Mouse (Mus musculus) embryonic facial prominence, embryonic 14.5 days (tissue): ENCODE measurements around the gene Tmem229b. TPM values are rescaled to one million over a fixed set of nuclear protein-coding genes. Genes with fewer than 3 reads are reported as not detected.
"Not testable (repeated sequence)": the region's sequence is repeated elsewhere in the genome, so short reads cannot be mapped to it uniquely, and the experiment has no call there.

Experiments
- ATAC-seq: fragments of 200-750 bp; cut with Nextera tagmentation; 2 replicates; pipeline ENCODE4 v1.8.0; 2017; ENCODE audit warnings: low read depth, moderate number of reproducible peaks, moderate TSS enrichment
- DNase-seq: peaks from one replicate; pipeline ENCODE4 v3.0.0-alpha.2; 2015; ENCODE audit warnings: low spot score
- H3K27ac ChIP-seq: fragments of 300-500 bp; sonication (generic); replicated peaks from 2 replicates; pipeline ENCODE4 v1.5.1; 2014; ENCODE audit warnings: low read depth, mild to moderate bottlenecking, low read length, moderate library complexity
- H3K27me3 ChIP-seq: fragments of 300-500 bp; sonication (generic); replicated peaks from 2 replicates; pipeline ENCODE4 v1.6.1; 2014; ENCODE audit warnings: low read length; ENCODE audit not compliant: control insufficient read depth, insufficient read depth
- H3K36me3 ChIP-seq: fragments of 300-500 bp; sonication (generic); 2 replicates; pipeline ENCODE4 v1.6.1; 2014; ENCODE audit warnings: low read length, mixed read lengths; ENCODE audit not compliant: control insufficient read depth, insufficient read depth
- H3K4me1 ChIP-seq: fragments of 300-500 bp; sonication (generic); 2 replicates; pipeline ENCODE4 v1.6.1; 2014; ENCODE audit warnings: antibody characterized with exemption, low read length; ENCODE audit not compliant: control insufficient read depth, insufficient read depth
- H3K4me2 ChIP-seq: fragments of 300-500 bp; sonication (generic); 2 replicates; pipeline ENCODE4 v1.6.1; 2014; ENCODE audit warnings: low read depth, mild to moderate bottlenecking, low read length, moderate library complexity, mixed read lengths
- H3K4me3 ChIP-seq: fragments of 300-500 bp; sonication (generic); 2 replicates; pipeline ENCODE4 v1.5.1; 2014; ENCODE audit warnings: low read depth, mild to moderate bottlenecking, low read length
- H3K9ac ChIP-seq: fragments of 300-500 bp; sonication (generic); 2 replicates; pipeline ENCODE4 v1.6.1; 2014; ENCODE audit warnings: low read depth, mild to moderate bottlenecking, low read length, moderate library complexity, mixed read lengths
- H3K9me3 ChIP-seq: fragments of 300-500 bp; sonication (generic); 2 replicates; pipeline ENCODE4 v1.6.1; 2016; ENCODE audit warnings: low read length; ENCODE audit not compliant: control insufficient read depth
- WGBS: fragments of 180-500 bp; shearing (Covaris S2); extraction: QIAGEN DNeasy Blood & Tissue Kit; methylation state at CpG from one replicate; pipeline ENCODE4 v1.1.7; 2014; 5-methylcytosine and 5-hydroxymethylcytosine counted together
- polyA plus RNA-seq: library from polyadenylated mRNA; unstranded; fragments of >200 nt; fragmentation: Nextera tagmentation; extraction: Ambion mirVana; gene quantifications from 2 replicates; pipeline ENCODE4 v1.2.1, GENCODE M21; 2014

Gene Tmem229b
- polyA plus RNA-seq, 1 experiment from 2014 or later, result 8.1 TPM

DNA sequence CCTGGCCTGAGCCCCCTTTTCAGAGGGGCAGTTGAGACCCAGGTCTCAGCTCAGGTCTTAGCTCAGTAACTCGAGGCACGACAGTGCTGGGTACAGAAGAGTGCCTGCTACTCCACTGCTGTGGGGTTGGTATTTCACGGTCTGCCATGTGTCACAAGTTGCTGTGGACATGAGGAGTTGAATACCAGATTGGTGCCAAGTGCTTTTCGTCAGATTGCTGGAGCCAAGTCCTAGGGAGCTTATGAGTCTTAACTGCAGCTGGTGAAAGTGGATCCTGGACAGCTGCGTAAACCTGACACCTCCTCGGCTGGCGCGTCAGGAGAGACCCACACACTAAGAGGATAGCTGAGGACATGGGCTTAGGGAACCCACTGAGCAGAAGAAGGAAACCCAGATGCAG lies 37.2 kb upstream of the Tmem229b start:
- ATAC-seq (peak; percentile 94), DNase-seq (peak; percentile 89)
- Histone ChIP-seq H3K4me1 (no peaks in the 10 kb centered on the region), H3K4me3 (no peak overlapping the region), H3K27me3 (no peaks in the 10 kb centered on the region), H3K27ac (no peak overlapping the region), H3K9me3 (0 out of 2 replicates have a peak, but pooled peaks cover 3% of the 10 kb centered on the region), H3K36me3 (no peaks in the 10 kb centered on the region), H3K9ac (no peak overlapping the region), H3K4me2 (no peak overlapping the region)
- WGBS, result 54% methylated on average over 8 of the region's 8 CpGs

- ATAC-seq, result no peak
- Histone ChIP-seq H3K9ac (no peak overlapping the region), H3K36me3 (no peaks in the 10 kb centered on the region), H3K4me3 (no peak overlapping the region), H3K27ac (no peak overlapping the region), H3K9me3 (0 out of 2 replicates have a peak, but pooled peaks cover 3% of the 10 kb centered on the region), H3K27me3 (no peaks in the 10 kb centered on the region), H3K4me1 (no peaks in the 10 kb centered on the region), H3K4me2 (no peak overlapping the region)
- DNase-seq, result no peak
Measured at GRCm38 (mm10) chr12:79041436-79041835, 34.0 kb upstream of the Tmem229b start.

- Histone ChIP-seq H3K9ac (no peak overlapping the region), H3K27me3 (no peaks in the 10 kb centered on the region), H3K4me1 (no peaks in the 10 kb centered on the region), H3K27ac (no peak overlapping the region), H3K9me3 (no peaks in the 10 kb centered on the region), H3K4me3 (no peak overlapping the region), H3K36me3 (no peaks in the 10 kb centered on the region), H3K4me2 (no peak overlapping the region)
- WGBS, result 83% methylated on average over 11 of the region's 11 CpGs
- no peak for DNase-seq
- ATAC-seq, result no peak
Measured at GRCm38 (mm10) chr12:79040201-79040827, 32.9 kb upstream of the Tmem229b start.

GRCm38 (mm10) chr12:79039708-79040107 lies 32.3 kb upstream of the Tmem229b start:
- no peak for DNase-seq
- Histone ChIP-seq H3K4me3 (no peak overlapping the region), H3K9me3 (no peaks in the 10 kb centered on the region), H3K4me2 (no peak overlapping the region), H3K27ac (no peak overlapping the region), H3K36me3 (no peaks in the 10 kb centered on the region), H3K9ac (no peak overlapping the region), H3K4me1 (no peaks in the 10 kb centered on the region), H3K27me3 (no peaks in the 10 kb centered on the region)
- WGBS, result 72% methylated on average over 8 of the region's 8 CpGs
- no peak for ATAC-seq

DNA sequence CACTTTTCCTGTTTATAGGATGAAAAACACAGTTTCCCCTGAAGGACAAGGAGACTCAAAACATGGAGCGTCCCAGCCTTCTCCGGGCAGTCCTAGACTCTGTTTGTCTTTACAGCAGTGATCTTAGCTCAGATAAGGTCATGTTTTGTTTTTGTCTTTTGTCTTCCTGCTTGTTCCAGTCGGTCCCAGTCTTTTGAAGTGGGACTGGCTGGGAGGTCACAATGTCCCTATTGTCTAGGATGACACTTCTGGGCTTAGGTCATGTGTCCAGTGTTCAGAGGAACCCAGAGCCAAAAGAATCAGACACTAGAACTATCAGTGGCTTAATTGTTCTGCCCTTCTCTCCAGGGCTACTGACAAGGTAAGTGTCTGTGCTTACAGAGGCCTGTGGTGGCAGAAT lies 27.9 kb upstream of the Tmem229b start:
- ATAC-seq (no peak), DNase-seq (no peak)
- 27% methylated on average over 3 of the region's 3 CpGs for WGBS

DNA sequence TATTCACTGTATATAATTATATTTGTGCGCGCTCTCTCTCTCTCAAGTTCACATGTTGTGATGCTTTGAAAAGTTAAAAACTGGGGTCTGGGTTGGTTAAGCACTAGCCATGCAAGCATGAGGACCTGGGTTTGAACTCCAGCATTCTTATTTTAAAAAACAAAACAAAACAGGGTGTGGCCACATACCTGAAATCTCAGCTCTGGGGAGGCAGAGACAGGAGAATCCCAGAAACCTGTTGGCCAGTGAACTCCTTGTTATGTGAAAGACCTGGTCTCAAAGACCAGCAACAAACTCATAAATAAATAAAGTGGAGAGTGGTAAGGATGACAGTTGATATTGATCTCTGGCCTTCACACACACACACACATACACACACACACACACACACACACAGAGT lies 26.9 kb upstream of the Tmem229b start:
- Histone ChIP-seq H3K27ac (no peak overlapping the region), H3K9me3 (no peaks in the 10 kb centered on the region), H3K4me1 (no peaks in the 10 kb centered on the region), H3K4me3 (no peak overlapping the region), H3K36me3 (no peaks in the 10 kb centered on the region), H3K27me3 (0 out of 2 replicates have a peak, but pooled peaks cover 3% of the 10 kb centered on the region), H3K9ac (no peak overlapping the region), H3K4me2 (no peak overlapping the region)
- 99% methylated on average over 2 of the region's 2 CpGs for WGBS
- DNase-seq, result no peak
- ATAC-seq, result no peak

More for the DNA sequence above, 27.9 kb upstream of the Tmem229b start:
- H3K36me3 ChIP-seq, result no peaks in the 10 kb centered on the region
- no peaks in the 10 kb centered on the region for H3K9me3 ChIP-seq
- H3K9ac ChIP-seq, result no peak overlapping the region
- H3K4me1 ChIP-seq, result no peaks in the 10 kb centered on the region
- no peak overlapping the region for H3K4me2 ChIP-seq
- H3K27ac ChIP-seq, result no peak overlapping the region
- 0 out of 2 replicates have a peak, but pooled peaks cover 2% of the 10 kb centered on the region for H3K27me3 ChIP-seq
- H3K4me3 ChIP-seq, result no peak overlapping the region

DNA sequence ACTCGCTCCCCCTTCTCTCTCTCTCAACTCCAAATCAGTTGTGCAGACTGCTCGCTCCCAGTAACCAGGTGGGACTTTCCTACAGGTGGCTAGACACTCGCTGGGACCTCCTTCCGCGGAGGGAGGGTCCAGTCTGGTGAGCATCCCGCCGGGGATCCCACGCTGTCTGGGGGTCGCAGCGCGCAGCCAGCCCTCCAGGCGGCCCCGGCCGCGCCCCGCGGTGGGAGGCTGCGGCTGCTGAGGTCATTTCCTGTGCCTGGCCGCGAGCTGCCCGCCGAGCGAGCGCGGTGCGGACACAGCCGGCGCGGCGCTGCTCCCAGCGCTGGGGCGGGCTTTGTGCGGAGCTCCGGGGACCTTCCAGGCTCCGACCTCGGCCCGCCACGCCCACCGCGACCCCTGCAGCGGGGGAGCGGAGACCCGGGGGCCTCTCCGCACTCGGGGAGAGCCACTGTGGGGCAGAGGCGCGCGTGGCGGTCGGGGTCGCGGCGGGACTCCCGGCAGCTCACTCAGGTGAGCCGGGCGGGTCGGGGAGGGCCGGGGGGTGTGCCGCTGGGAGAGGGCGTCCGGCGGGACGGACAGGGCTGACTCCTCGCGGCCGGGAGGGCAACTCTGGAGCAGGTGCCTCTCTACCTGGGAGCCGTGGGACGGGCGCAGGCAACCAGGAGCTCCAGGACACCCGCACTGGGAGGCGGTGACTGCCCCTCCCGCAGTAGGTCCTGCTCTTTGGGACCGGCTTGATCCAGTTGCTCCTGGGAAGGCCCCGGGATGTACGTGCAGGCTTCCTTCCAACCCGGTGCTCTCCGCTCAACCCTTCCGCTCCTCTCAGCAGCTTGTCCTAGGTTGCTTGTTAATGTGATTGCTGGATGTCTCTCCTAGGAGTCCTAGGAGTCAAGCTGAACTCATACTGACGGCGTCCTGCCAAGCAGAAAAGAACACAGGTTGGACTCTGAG lies 21.8 kb upstream of the Tmem229b start, which contains the start of gene Plekhh1:
Plekhh1 (plus strand) TSS at position 253 of the 951 bp plus-strand sequence.
- Histone ChIP-seq H3K27ac (no peak within 1 kb of the TSS), H3K9me3 (no peaks in the 10 kb centered on the region), H3K4me1 (peaks cover 8% of the 10 kb centered on the region; the same call in 1 of the 2 replicates), H3K36me3 (no peaks in the 10 kb centered on the region), H3K9ac (peak within 1 kb of the TSS; percentile 87), H3K4me2 (peak within 1 kb of the TSS; percentile 98), H3K27me3 (0 out of 2 replicates have a peak, but pooled peaks cover 3% of the 10 kb centered on the region), H3K4me3 (peak within 1 kb of the TSS; percentile 79)
- 2% methylated on average over 35 of the region's 80 CpGs for WGBS
- ATAC-seq, result peak; percentile 92
- peak; percentile 67 for DNase-seq

GRCm38 (mm10) chr12:79027526-79027925 lies 20.1 kb upstream of the Tmem229b start:
- H3K27ac ChIP-seq, H3K4me2 ChIP-seq, H3K4me3 ChIP-seq, H3K9me3 ChIP-seq, DNase-seq, H3K4me1 ChIP-seq, ATAC-seq, H3K36me3 ChIP-seq, H3K27me3 ChIP-seq, H3K9ac ChIP-seq: not testable (repeated sequence)
- 96% methylated on average over 7 of the region's 8 CpGs for WGBS
